ENCODE assay signal across 25 mouse cellular contexts in the genomic region with DNA sequence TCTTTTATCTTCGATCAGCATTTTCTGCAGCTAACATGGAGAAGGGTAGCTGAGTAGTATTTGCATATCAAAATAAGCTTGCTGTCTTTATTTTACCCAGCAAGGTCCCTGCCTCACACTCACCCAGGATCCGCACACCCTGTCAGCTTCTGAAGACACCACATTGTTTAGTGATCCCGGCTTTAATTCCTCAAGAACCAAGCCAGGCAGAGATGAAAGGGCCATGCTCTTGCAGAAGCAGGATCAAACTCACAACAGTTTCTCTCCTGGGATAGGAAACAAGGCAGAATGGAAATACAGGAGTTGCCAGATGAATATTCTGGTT.
DNase-seq lines count a peak whose midpoint lies in the region; ATAC-seq lines count a peak whose summit lies in the region.
"Had no signal": no experiment of that assay in that cellular context is flagged by ENCODE, and none has a peak within 500 bp of the region (broad histone marks: within the 10 kb centered on the region; RNA-seq: fewer than 3 reads in every experiment).

No protein-coding gene starts in this region.

- no peaks in the 10 kb centered on the region for H3K9me3 ChIP-seq in forebrain, embryonic 12.5 days
- no peaks in the 10 kb centered on the region for H3K9me3 ChIP-seq in forebrain, embryonic 10.5 days
- H3K9me3 ChIP-seq in midbrain, embryonic 11.5 days (ENCODE audit: control insufficient read depth, low read length): no peaks in the 10 kb centered on the region
- no peaks in the 10 kb centered on the region for H3K9me3 ChIP-seq in midbrain, embryonic 10.5 days (replicated peaks)
- no peaks in the 10 kb centered on the region for H3K9me3 ChIP-seq in midbrain, embryonic 14.5 days (ENCODE audit: control insufficient read depth, low read length)
- H3K9me3 ChIP-seq: heart, embryonic 12.5 days; kidney, embryonic 15.5 days; limb, embryonic 13.5 days; liver, embryonic 12.5 days had no signal

- intact Hi-C loops in gastrocnemius, postnatal 14 days (cut with DNase I; ENCODE audit: low total_unique reads): no loop called here

- no peak overlapping the region for H3K9ac ChIP-seq in forebrain, embryonic 12.5 days
- H3K9ac ChIP-seq in midbrain, embryonic 11.5 days (ENCODE audit: low read length): no peak overlapping the region
- no peak overlapping the region for H3K9ac ChIP-seq in midbrain, embryonic 14.5 days (replicated peaks; ENCODE audit: low read length)
- H3K9ac ChIP-seq: heart, embryonic 12.5 days; kidney, embryonic 15.5 days; limb, embryonic 13.5 days; liver, embryonic 12.5 days; liver, postnatal 0 days had no signal

- peak overlapping the region; percentile 46; the same call in 1 of the 2 replicates for H3K27ac ChIP-seq in forebrain, embryonic 12.5 days
- H3K27ac ChIP-seq in forebrain, embryonic 10.5 days: no peak overlapping the region
- H3K27ac ChIP-seq in midbrain, embryonic 11.5 days (ENCODE audit: low read depth, low read length): no peak overlapping the region
- H3K27ac ChIP-seq in midbrain, embryonic 10.5 days (replicated peaks): no peak overlapping the region
- peak overlapping the region; percentile 37; the same call in 1 of the 2 replicates for H3K27ac ChIP-seq in midbrain, embryonic 14.5 days (replicated peaks; ENCODE audit: low read depth, low read length)
- H3K27ac ChIP-seq: heart, adult 2 months; kidney, embryonic 15.5 days; left cerebral cortex, adult 2 months; limb, embryonic 13.5 days; liver, embryonic 12.5 days had no signal

- H3K4me1 ChIP-seq in forebrain, embryonic 12.5 days: peaks cover 29% of the 10 kb centered on the region
- H3K4me1 ChIP-seq in forebrain, embryonic 10.5 days: peaks cover 27% of the 10 kb centered on the region
- H3K4me1 ChIP-seq in midbrain, embryonic 11.5 days (ENCODE audit: control insufficient read depth, insufficient read depth, low read length): peaks cover 19% of the 10 kb centered on the region
- peaks cover 31% of the 10 kb centered on the region for H3K4me1 ChIP-seq in midbrain, embryonic 10.5 days
- H3K4me1 ChIP-seq in midbrain, embryonic 14.5 days (ENCODE audit: control insufficient read depth, insufficient read depth, low read length): peaks cover 19% of the 10 kb centered on the region
- H3K4me1 ChIP-seq: liver, embryonic 12.5 days had no signal

- peak overlapping the region; percentile 25; the same call in 1 of the 2 replicates for H3K4me2 ChIP-seq in forebrain, embryonic 12.5 days
- H3K4me2 ChIP-seq in midbrain, embryonic 11.5 days: no peak overlapping the region
- peak overlapping the region; percentile 3; the same call in 1 of the 2 replicates for H3K4me2 ChIP-seq in midbrain, embryonic 14.5 days (ENCODE audit: low read length)
- H3K4me2 ChIP-seq: heart, embryonic 12.5 days; kidney, embryonic 15.5 days; limb, embryonic 13.5 days; liver, embryonic 12.5 days had no signal

- peaks cover 14% of the 10 kb centered on the region for H3K36me3 ChIP-seq in forebrain, embryonic 12.5 days (replicated peaks)
- H3K36me3 ChIP-seq in forebrain, embryonic 10.5 days (replicated peaks): peaks cover 40% of the 10 kb centered on the region
- H3K36me3 ChIP-seq in midbrain, embryonic 11.5 days (ENCODE audit: control insufficient read depth, insufficient read depth, low read length): no peaks in the 10 kb centered on the region; the same call in 1 of the 2 replicates
- peaks cover 36% of the 10 kb centered on the region for H3K36me3 ChIP-seq in midbrain, embryonic 10.5 days
- H3K36me3 ChIP-seq in midbrain, embryonic 14.5 days (ENCODE audit: control insufficient read depth, insufficient read depth, low read length): peaks cover 22% of the 10 kb centered on the region
- H3K36me3 ChIP-seq: G1E had no signal

- no peak for DNase-seq in forebrain, embryonic 10.5 days (ENCODE audit: extremely low spot score, low spot score)
- no peak for DNase-seq in midbrain, embryonic 11.5 days (ENCODE audit: low spot score, missing footprints)
- no peak for DNase-seq in midbrain, embryonic 10.5 days (ENCODE audit: low spot score)
- DNase-seq in midbrain, embryonic 14.5 days: peak; percentile 69
- DNase-seq in gastrocnemius, postnatal 14 days: no peak
- DNase-seq: adrenal gland, postnatal 10 days; cerebellum, adult 11-12 months; cerebellum, adult 9-11 months; gastrocnemius, postnatal 36 days; heart, adult 2 months; kidney, adult 18-20 months; kidney, postnatal 25 days; liver, postnatal 0 days; lung, postnatal 36 days; right cerebral cortex, postnatal 14 days; thymus, postnatal 4 days had no signal

- H3K27me3 ChIP-seq in forebrain, embryonic 12.5 days: peaks cover 87% of the 10 kb centered on the region
- peaks cover 98% of the 10 kb centered on the region for H3K27me3 ChIP-seq in forebrain, embryonic 10.5 days (ENCODE audit: poor library complexity, severe bottlenecking)
- no peaks in the 10 kb centered on the region; the same call in 1 of the 2 replicates for H3K27me3 ChIP-seq in midbrain, embryonic 11.5 days (ENCODE audit: control insufficient read depth, insufficient read depth, low read length)
- peaks cover 43% of the 10 kb centered on the region for H3K27me3 ChIP-seq in midbrain, embryonic 10.5 days (ENCODE audit: low read depth, poor library complexity, severe bottlenecking)
- H3K27me3 ChIP-seq in midbrain, embryonic 14.5 days (ENCODE audit: control insufficient read depth, insufficient read depth, low read length): no peaks in the 10 kb centered on the region
- H3K27me3 ChIP-seq: heart, embryonic 12.5 days; limb, embryonic 13.5 days; liver, embryonic 12.5 days had no signal

- 10% methylated on average over 3 of the region's 3 CpGs for WGBS in forebrain, embryonic 12.5 days
- WGBS in forebrain, embryonic 10.5 days: 27% methylated on average over 3 of the region's 3 CpGs
- 7% methylated on average over 3 of the region's 3 CpGs for WGBS in midbrain, embryonic 11.5 days
- 14% methylated on average over 3 of the region's 3 CpGs for WGBS in midbrain, embryonic 10.5 days
- WGBS in midbrain, embryonic 14.5 days: 5% methylated on average over 3 of the region's 3 CpGs

- H3K4me3 ChIP-seq in forebrain, embryonic 12.5 days (replicated peaks): no peak overlapping the region
- H3K4me3 ChIP-seq in forebrain, embryonic 10.5 days: no peak overlapping the region
- H3K4me3 ChIP-seq in midbrain, embryonic 11.5 days (ENCODE audit: low read depth, low read length): no peak overlapping the region
- H3K4me3 ChIP-seq in midbrain, embryonic 10.5 days: no peak overlapping the region
- H3K4me3 ChIP-seq in midbrain, embryonic 14.5 days (replicated peaks; ENCODE audit: low read depth, low read length): no peak overlapping the region
- H3K4me3 ChIP-seq: erythroblast, embryonic 14.5 days; heart, adult 2 months; heart, embryonic 12.5 days; kidney, embryonic 15.5 days; left cerebral cortex, adult 2 months; limb, embryonic 13.5 days; liver, embryonic 12.5 days had no signal

- ATAC-seq in forebrain, embryonic 12.5 days (ENCODE audit: low FRiP score): peak; percentile 25; the same call in 1 of the 2 replicates
- 0 out of 2 replicates have a peak, but pooled peaks have one; percentile 42 for ATAC-seq in midbrain, embryonic 11.5 days (ENCODE audit: low FRiP score)
- ATAC-seq in midbrain, embryonic 14.5 days (ENCODE audit: low FRiP score, low TSS enrichment): peak; percentile 17; the same call in 1 of the 2 replicates
- ATAC-seq in granulocyte monocyte progenitor cell, adult 5-6 weeks (replicated peaks; ENCODE audit: poor library complexity, severe bottlenecking): no peak
- ATAC-seq: liver, embryonic 12.5 days; liver, postnatal 0 days had no signal

Comparison
In these comparisons a context has a peak if more than half of its experiments do, and no peak if none do; other contexts are left out.
1. H3K27ac ChIP-seq: peak in forebrain, embryonic 12.5 days (single experiment) and midbrain, embryonic 14.5 days (single experiment); none in forebrain, embryonic 10.5 days (single experiment), midbrain, embryonic 11.5 days (single experiment) and midbrain, embryonic 10.5 days (single experiment).